Mouse (Mus musculus) thymus, postnatal 10 days (tissue): ENCODE data around the gene Tab1.

ENCODE experiments used
- DNase-seq, 2 experiments: peaks; one replicate each; pipeline ENCODE4 v3.0.0; 2021; ENCODE audit warnings: low spot score in 2 of 2

Tab1 gene

DNA sequence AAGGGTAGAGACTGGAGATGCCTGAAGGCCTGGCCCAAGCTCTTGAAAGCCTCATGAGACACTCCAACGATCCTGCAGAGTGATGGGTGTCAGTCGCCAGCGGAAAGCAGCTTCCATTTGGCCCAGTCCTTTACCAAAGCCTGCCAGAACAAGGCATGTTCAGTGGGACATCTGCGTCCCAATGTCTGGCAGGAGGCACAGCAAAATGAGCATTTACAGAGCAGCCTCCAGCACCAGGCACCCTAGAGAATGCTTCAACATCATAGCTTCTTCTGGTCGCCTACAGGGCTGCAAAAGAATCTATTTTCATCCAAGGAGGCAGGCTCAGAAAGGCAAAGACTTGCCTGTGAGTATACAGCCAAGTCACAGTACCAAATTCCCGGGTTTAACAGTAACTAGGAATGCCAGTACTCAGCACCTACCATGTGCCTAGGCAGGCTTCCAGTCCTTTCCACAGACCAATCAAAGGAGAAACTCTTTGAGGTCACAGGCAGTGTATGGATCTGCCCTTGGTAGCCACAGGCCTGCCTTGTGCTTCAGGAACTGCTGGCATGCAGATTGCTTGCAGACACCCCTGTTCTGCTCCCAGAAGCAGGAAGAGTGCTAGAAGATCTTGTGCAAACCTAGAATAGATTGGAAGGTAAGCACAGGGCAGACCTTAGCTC, 69.3 kb downstream of the Tab1 start:
- no peak for DNase-seq

GRCm38 (mm10) chr15:80203406-80203805, 70.5 kb downstream of the Tab1 start:
- peak in 1 of 2 experiments; percentile 61 for DNase-seq

GRCm38 (mm10) chr15:80206057-80206565, 73.2 kb downstream of the Tab1 start:
- DNase-seq = no peak

- no peak for DNase-seq
Observed at GRCm38 (mm10) chr15:80208446-80208845, 75.5 kb downstream of the Tab1 start.
